Mouse (Mus musculus) bone marrow, adult 2 months (tissue): Measurements from ENCODE around the gene Klhl32.

Experiments
- CTCF ChIP-seq: fragments of 200-500 bp; IDR thresholded peaks from 2 replicates; pipeline ENCODE4 v1.5.1; 2011; ENCODE audit warnings: low read length, control low read depth; ENCODE audit not compliant: control insufficient read depth, insufficient read depth
- POLR2A ChIP-seq: fragments of 200-500 bp; IDR thresholded peaks from 2 replicates; pipeline ENCODE4 v1.6.1; 2011; ENCODE audit warnings: low read depth, mild to moderate bottlenecking, control low read depth, low read length, borderline replicate concordance; ENCODE audit not compliant: control insufficient read depth

GRCm38 (mm10) chr4:24601711-24602110 is 249.2 kb downstream of the Klhl32 start:
- TF ChIP-seq CTCF, result no peak
- no peak for TF ChIP-seq POLR2A
